Mouse (Mus musculus) heart, embryonic 15.5 days (tissue): ENCODE data around the gene Tsen15. TPM values are rescaled to one million over a fixed set of nuclear protein-coding genes. Genes with fewer than 3 reads are reported as not detected.
"Not testable (repeated sequence)": the region's sequence is repeated elsewhere in the genome, so short reads cannot be mapped to it uniquely, and the experiment has no call there.

Source experiments
- ATAC-seq: fragments of 200-750 bp; cut with Nextera tagmentation; replicated peaks from 2 replicates; pipeline ENCODE4 v1.8.0; 2017; ENCODE audit warnings: low read depth, moderate TSS enrichment; ENCODE audit not compliant: insufficient number of reproducible peaks, insufficient read depth, low FRiP score
- H3K27ac ChIP-seq: fragments of 300-500 bp; sonication (generic); 2 replicates; pipeline ENCODE4 v1.5.1; 2015; ENCODE audit warnings: mild to moderate bottlenecking, inconsistent platforms
- H3K27me3 ChIP-seq: fragments of 300-500 bp; sonication (generic); 2 replicates; pipeline ENCODE4 v1.6.1; 2015; ENCODE audit warnings: inconsistent platforms
- H3K36me3 ChIP-seq: fragments of 300-500 bp; sonication (generic); 2 replicates; pipeline ENCODE4 v1.6.1; 2015; ENCODE audit warnings: mild to moderate bottlenecking, inconsistent platforms
- H3K4me1 ChIP-seq: fragments of 300-500 bp; sonication (generic); replicated peaks from 2 replicates; pipeline ENCODE4 v1.6.1; 2015; ENCODE audit warnings: inconsistent platforms
- H3K4me2 ChIP-seq: fragments of 300-500 bp; sonication (generic); 2 replicates; pipeline ENCODE4 v1.6.1; 2015; ENCODE audit warnings: inconsistent platforms, mild to moderate bottlenecking, moderate library complexity
- H3K4me3 ChIP-seq: fragments of 300-500 bp; sonication (generic); 2 replicates; pipeline ENCODE4 v1.5.1; 2015; ENCODE audit warnings: mild to moderate bottlenecking, inconsistent platforms
- H3K9ac ChIP-seq: fragments of 300-500 bp; sonication (generic); 2 replicates; pipeline ENCODE4 v1.6.1; 2015; ENCODE audit warnings: mild to moderate bottlenecking, inconsistent platforms
- H3K9me3 ChIP-seq: fragments of 300-500 bp; sonication (generic); replicated peaks from 2 replicates; pipeline ENCODE4 v1.6.1; 2016; ENCODE audit warnings: inconsistent platforms
- WGBS: fragments of 180-500 bp; shearing (Covaris S2); methylation state at CpG from one replicate; pipeline ENCODE4 v1.1.7; 2015; ENCODE audit warnings: mixed read lengths; 5-methylcytosine and 5-hydroxymethylcytosine counted together
- polyA plus RNA-seq: library from polyadenylated mRNA; unstranded; fragments of >200 nt; fragmentation: Nextera tagmentation; extraction: Ambion mirVana; gene quantifications from 2 replicates; pipeline ENCODE4 v1.2.1, GENCODE M21; 2015

Gene Tsen15
- polyA plus RNA-seq, 1 experiment from 2014 or later: 45.3 TPM

DNA sequence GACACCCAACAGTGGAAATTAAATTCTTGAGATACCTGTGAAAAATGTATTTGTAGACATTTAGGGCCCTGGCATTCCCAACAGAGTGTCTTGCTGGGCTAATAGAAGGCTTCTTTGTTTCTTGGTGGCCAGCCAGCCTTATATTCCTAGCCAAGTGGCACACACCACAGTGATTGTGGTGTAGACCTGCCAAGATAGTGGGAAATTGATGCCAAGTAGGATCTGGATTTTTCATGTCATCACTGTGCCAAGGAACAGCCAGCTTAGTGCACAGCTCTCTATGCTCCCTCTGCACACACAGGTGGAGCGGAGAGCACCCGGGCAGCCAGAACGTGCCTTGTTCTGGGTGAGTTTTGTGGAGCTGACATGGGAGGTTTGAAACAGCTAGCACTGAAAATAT, 24.2 kb upstream of the Tsen15 start:
- H3K9me3 ChIP-seq: no peaks in the 10 kb centered on the region
- H3K9ac ChIP-seq: no peak overlapping the region
- no peaks in the 10 kb centered on the region for H3K27me3 ChIP-seq
- no peak overlapping the region for H3K4me3 ChIP-seq
- whole genome bisulfite sequencing: 79% methylated on average over 3 of the region's 3 CpGs
- H3K27ac ChIP-seq: no peak overlapping the region
- no peaks in the 10 kb centered on the region for H3K36me3 ChIP-seq
- no peak for ATAC-seq
- peaks cover 8% of the 10 kb centered on the region; the same call in 1 of the 2 replicates for H3K4me1 ChIP-seq
- no peak overlapping the region for H3K4me2 ChIP-seq

DNA sequence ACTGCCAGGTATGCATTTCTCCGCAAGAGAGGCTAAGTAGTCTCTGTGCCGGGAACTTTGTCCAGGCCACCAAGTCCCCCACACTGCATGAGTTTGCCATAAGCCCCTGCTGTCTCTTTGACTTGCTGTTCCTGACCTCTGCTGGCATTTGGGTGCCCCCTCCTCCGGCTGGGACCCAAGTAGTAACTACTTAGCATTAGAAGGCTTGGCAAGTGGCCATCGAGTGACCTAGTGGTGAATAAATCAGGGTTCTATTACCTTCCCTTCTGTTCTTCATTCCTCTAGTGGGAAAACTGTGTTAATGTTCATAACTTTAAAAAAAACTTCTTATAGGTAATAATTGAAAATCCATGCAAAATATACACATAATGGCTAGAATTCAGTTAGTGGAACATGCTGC, 22.9 kb upstream of the Tsen15 start:
- Histone ChIP-seq H3K4me1 (0 out of 2 replicates have a peak, but pooled peaks cover 5% of the 10 kb centered on the region), H3K27ac (no peak overlapping the region), H3K4me3 (no peak overlapping the region), H3K27me3 (no peaks in the 10 kb centered on the region), H3K4me2 (no peak overlapping the region), H3K9ac (no peak overlapping the region), H3K9me3 (no peaks in the 10 kb centered on the region), H3K36me3 (no peaks in the 10 kb centered on the region)
- ATAC-seq: no peak
- WGBS: 72% methylated on average over 4 of the region's 4 CpGs

GRCm38 (mm10) chr1:152407021-152407946, 20.8 kb upstream of the Tsen15 start:
- Histone ChIP-seq H3K36me3 (no peaks in the 10 kb centered on the region), H3K9ac (no peak overlapping the region), H3K4me3 (peak overlapping the region; percentile 26), H3K4me2 (peak overlapping the region; percentile 55), H3K27ac (no peak overlapping the region), H3K9me3 (no peaks in the 10 kb centered on the region), H3K4me1 (0 out of 2 replicates have a peak, but pooled peaks cover 5% of the 10 kb centered on the region), H3K27me3 (no peaks in the 10 kb centered on the region)
- ATAC-seq: no peak
- 32% methylated on average over 22 of the region's 22 CpGs for WGBS

DNA sequence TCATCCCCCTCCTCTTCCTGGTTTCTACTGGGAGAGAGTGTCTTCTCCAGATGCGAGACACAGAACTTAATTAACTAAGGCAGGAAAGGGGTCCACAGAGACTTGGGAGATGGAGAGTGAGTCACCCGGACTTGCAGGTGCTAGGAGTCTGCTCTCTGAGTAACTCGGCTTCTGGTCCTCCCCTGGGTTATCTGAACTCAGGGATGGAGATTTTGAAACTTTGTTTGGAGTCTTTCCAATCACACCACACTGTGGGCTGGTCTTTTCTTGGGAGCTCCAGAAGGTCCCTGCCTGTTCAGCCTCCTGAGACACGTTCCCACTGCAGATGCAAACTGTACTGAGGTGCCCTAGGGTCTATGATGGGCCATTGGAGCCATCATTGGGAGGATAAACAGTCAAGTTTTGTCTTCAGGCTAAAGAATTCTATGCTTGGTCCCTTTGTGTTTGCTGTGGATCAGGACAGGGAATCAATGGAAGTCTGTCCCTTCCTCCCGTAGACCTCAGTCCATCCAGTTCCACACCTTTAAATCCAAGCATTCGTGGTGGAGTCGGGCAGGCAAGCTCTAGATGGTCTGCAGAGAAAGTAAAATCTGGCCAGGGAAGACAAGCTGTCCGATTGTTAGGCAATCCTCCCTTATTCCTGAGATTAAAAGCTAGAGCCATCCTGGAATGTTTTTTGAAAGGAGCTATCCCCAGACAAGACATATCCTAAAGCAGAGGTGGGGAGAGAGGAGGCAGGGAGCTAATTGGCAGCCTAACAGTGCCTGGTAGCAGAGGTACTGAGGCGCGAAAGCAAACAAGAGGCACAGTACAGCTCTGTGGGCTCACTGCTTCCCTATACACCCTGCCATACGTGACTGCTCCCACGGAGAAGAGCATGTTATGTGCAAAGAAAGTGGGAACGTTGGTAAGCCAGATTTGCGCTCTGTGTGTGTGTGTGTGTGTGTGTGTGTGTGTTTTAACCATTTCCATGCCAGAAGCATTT, 14.4 kb upstream of the Tsen15 start:
- no peak overlapping the region for H3K27ac ChIP-seq
- 0 out of 2 replicates have a peak, but pooled peaks cover 3% of the 10 kb centered on the region for H3K27me3 ChIP-seq
- ATAC-seq: no peak
- peaks cover 11% of the 10 kb centered on the region for H3K4me1 ChIP-seq
- WGBS: 23% methylated on average over 14 of the region's 14 CpGs
- no peaks in the 10 kb centered on the region; the same call in 1 of the 2 replicates for H3K9me3 ChIP-seq
- no peaks in the 10 kb centered on the region for H3K36me3 ChIP-seq
- H3K9ac ChIP-seq: peak overlapping the region; percentile 75
- H3K4me3 ChIP-seq: peak overlapping the region; percentile 83
- peak overlapping the region; percentile 87 for H3K4me2 ChIP-seq

DNA sequence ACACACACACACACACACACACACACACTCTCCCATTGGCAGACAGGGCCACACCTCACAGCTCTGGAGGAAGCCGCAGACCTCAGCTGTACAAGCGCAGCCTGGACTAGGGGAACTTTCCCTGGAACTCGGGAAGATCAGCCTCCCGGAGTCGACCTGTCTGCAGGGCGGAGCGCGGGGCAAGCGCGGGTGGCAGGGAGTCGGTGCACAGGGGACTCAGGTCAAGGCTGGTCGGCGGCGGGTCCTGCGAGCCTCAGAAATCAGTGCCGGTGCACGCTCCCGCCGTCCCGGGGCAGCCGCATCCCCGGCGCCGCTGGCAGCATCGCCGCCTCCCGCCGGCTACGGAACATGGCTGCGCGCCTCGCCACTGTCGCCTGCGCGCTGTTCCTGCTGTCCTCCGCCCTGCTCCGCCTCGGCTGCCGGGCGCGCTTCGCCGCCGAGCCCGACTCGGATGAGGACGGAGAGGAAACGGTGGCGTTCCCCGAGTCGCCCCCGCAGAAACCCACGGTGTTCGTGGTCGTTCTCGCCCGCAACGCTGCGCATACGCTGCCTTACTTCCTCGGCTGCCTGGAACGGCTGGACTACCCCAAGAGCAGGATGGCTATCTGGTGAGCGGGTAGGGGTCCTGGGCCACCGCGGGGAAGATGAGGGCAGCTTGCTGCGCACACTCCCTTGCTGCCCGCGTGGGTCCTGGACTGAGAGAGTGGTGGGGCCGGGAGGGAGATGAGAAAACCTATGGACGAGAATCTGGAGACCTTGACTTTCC, 13.5 kb upstream of the Tsen15 start, which contains the start of gene Colgalt2:
TSS of gene Colgalt2 (plus strand) at position 41 of the 766 bp plus-strand sequence.
- H3K4me3 ChIP-seq: peak within 1 kb of the TSS; percentile 83
- 0 out of 2 replicates have a peak, but pooled peaks cover 3% of the 10 kb centered on the region for H3K27me3 ChIP-seq
- H3K4me1 ChIP-seq: peaks cover 11% of the 10 kb centered on the region
- no peaks in the 10 kb centered on the region; the same call in 1 of the 2 replicates for H3K9me3 ChIP-seq
- peak; percentile 76 for ATAC-seq
- WGBS: under 1% methylated on average over 70 of the region's 70 CpGs
- H3K9ac ChIP-seq: peak within 1 kb of the TSS; percentile 75
- peak within 1 kb of the TSS; percentile 87 for H3K4me2 ChIP-seq
- H3K36me3 ChIP-seq: no peaks in the 10 kb centered on the region
- peak within 1 kb of the TSS; percentile 23; the same call in 1 of the 2 replicates for H3K27ac ChIP-seq

DNA sequence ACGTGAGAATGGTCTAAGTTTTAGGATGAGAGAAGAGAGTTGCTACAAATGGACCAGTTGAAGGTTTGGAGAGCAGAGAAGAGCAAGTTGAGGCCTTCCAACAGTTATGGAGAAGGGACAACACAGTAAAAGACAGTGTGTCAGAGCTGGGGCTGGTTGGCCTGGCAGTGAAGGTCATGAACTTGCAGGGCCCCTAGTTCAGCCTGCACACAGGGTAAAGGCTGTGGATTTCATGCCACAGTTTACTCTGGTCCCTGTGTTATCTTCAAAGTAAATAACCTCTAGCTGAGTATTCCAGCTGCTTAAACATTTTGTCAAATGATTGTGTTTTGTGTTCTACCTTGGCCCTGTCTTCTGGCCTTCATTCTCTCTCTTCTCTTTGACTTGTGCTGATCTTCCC, 12.2 kb upstream of the Tsen15 start:
- Histone ChIP-seq H3K4me3 (no peak overlapping the region), H3K27me3 (0 out of 2 replicates have a peak, but pooled peaks cover 3% of the 10 kb centered on the region), H3K9me3 (no peaks in the 10 kb centered on the region; the same call in 1 of the 2 replicates), H3K9ac (no peak overlapping the region), H3K4me2 (no peak overlapping the region), H3K27ac (no peak overlapping the region), H3K4me1 (peaks cover 11% of the 10 kb centered on the region), H3K36me3 (no peaks in the 10 kb centered on the region)
- WGBS: 75% methylated on average over 1 of the region's 1 CpGs
- ATAC-seq: no peak

- H3K9me3 ChIP-seq: no peaks in the 10 kb centered on the region; the same call in 1 of the 2 replicates
- whole genome bisulfite sequencing: 76% methylated on average over 4 of the region's 4 CpGs
- H3K4me1 ChIP-seq: no peaks in the 10 kb centered on the region; the same call in 1 of the 2 replicates
- ATAC-seq: no peak
- H3K36me3 ChIP-seq: no peaks in the 10 kb centered on the region
- H3K9ac ChIP-seq: no peak overlapping the region
- no peak overlapping the region for H3K4me2 ChIP-seq
- H3K27me3 ChIP-seq: 0 out of 2 replicates have a peak, but pooled peaks cover 3% of the 10 kb centered on the region
- no peak overlapping the region for H3K4me3 ChIP-seq
- no peak overlapping the region for H3K27ac ChIP-seq
Measured at GRCm38 (mm10) chr1:152394956-152395515, 8.5 kb upstream of the Tsen15 start.

DNA sequence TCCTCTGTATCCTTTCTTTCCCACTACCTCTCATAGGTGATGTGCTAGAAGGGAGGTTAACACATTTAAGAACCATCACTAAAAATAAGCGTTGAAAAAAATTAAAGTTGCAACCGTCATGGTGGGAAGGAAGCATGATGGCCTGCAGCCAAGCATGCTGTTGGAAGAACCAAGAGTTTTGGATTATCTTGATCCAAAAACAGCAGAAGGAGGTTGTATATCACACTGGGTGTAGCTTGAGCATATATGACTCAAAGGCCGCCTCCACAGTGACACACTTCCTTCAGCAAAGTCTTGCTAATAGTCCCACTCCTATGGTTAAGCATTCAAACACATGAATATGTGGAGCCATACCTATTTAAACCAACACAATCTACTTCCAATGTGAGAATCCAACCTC, 7.6 kb upstream of the Tsen15 start:
- Histone ChIP-seq H3K4me3 (no peak overlapping the region), H3K9me3 (no peaks in the 10 kb centered on the region; the same call in 1 of the 2 replicates), H3K27ac (no peak overlapping the region), H3K27me3 (0 out of 2 replicates have a peak, but pooled peaks cover 3% of the 10 kb centered on the region), H3K4me1 (no peaks in the 10 kb centered on the region), H3K4me2 (no peak overlapping the region), H3K9ac (no peak overlapping the region), H3K36me3 (no peaks in the 10 kb centered on the region)
- no peak for ATAC-seq
- WGBS: 88% methylated on average over 3 of the region's 3 CpGs

DNA sequence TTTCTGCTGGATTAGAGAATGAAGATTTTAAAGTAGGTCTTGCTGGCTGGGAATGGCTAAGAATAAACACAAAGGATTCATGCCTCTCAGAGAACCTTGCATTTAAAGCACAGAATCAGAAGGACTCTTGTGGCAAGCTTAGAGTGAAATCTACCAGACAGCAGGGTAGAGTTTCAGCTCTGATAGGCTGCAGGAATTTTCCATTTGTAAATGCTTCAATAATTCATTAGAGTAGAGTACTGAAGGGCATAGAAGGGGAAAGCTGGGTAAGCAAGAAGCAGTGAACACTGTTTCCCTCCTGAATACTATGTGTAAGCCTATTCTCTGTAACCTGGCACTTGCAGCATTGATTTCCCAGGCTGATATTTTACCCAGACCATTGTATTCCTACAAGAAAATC, 2.8 kb upstream of the Tsen15 start:
- no peak overlapping the region for H3K4me3 ChIP-seq
- H3K4me1 ChIP-seq: no peaks in the 10 kb centered on the region
- ATAC-seq: no peak
- H3K9ac ChIP-seq: no peak overlapping the region
- H3K36me3 ChIP-seq: no peaks in the 10 kb centered on the region
- H3K27me3 ChIP-seq: no peaks in the 10 kb centered on the region
- no peak overlapping the region for H3K4me2 ChIP-seq
- H3K9me3 ChIP-seq: no peaks in the 10 kb centered on the region
- no peak overlapping the region for H3K27ac ChIP-seq

GRCm38 (mm10) chr1:152385693-152386092, 795 bp downstream of the Tsen15 start:
- H3K27me3 ChIP-seq, H3K4me1 ChIP-seq, H3K9me3 ChIP-seq, H3K36me3 ChIP-seq, ATAC-seq, H3K27ac ChIP-seq: not testable (repeated sequence)
- WGBS: 18% methylated on average over 2 of the region's 4 CpGs
- peak overlapping the region; percentile 83 for H3K9ac ChIP-seq
- H3K4me3 ChIP-seq: peak overlapping the region; percentile 85
- H3K4me2 ChIP-seq: peak overlapping the region; percentile 68
